Mouse (Mus musculus): Measurements from ENCODE around the gene Myo5c.

The Myo5c gene

GRCm38 (mm10) chr9:75231841-75232746, at the start of gene Myo5c:
Gene Myo5c (plus strand): TSS chr9:75232020.
- DNase-seq (ENCODE audit: low spot score) = peak; percentile 55

DNA sequence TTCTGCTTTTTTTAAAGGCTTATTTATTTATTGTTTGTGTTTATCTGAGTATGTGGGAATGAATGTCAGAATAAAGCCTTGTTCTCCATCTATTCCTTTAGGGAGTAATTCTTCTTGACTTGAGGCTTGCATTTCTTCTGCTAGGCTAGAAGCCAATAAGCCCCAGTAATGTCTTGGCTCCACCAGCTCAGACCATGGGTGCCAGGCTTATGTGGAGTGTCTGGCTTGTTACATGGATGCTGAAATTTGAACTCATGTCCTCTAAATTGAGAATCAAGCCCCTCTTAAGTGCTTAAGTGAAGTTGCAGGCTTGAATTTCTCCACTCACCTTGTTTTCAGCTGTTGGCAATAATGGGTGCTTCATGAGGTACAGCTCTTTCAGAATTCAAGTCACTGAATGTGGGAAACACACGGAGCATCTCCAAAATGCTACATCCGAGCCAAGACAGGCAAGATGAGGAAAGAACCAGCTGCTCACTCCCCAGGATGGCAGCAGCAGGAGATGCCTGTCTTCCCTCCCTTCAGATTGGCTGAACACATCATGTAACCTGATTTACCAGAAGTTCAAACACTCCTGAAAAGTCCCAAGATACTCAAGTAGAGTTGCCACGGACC, 44.1 kb upstream of the Myo5c start:
- DNase-seq (ENCODE audit: low spot score) = no peak

DNA sequence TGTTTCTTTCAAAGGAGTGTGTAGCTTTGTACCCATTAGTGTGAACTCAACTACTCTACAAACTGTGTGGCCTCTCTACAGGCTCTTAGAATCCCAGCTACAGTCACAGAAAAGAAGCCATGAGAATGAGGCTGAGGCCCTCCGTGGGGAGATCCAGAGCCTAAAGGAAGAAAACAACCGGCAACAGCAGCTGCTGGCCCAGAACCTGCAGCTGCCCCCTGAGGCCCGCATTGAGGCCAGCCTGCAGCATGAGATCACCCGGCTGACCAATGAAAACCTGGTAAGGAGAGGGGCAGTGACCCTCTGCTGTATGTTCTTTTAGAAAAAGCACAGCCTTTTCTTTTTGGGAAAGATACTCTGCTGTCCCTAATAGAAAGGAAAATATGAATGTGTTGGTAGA, 38.0 kb upstream of the Myo5c start:
- peak; percentile 50 for DNase-seq (ENCODE audit: low spot score)

GRCm38 (mm10) chr9:75196335-75196734, 35.5 kb upstream of the Myo5c start:
- no peak for DNase-seq (ENCODE audit: low spot score)

GRCm38 (mm10) chr9:75197297-75197696, 34.5 kb upstream of the Myo5c start:
- DNase-seq (ENCODE audit: low spot score) = peak; percentile 49

DNA sequence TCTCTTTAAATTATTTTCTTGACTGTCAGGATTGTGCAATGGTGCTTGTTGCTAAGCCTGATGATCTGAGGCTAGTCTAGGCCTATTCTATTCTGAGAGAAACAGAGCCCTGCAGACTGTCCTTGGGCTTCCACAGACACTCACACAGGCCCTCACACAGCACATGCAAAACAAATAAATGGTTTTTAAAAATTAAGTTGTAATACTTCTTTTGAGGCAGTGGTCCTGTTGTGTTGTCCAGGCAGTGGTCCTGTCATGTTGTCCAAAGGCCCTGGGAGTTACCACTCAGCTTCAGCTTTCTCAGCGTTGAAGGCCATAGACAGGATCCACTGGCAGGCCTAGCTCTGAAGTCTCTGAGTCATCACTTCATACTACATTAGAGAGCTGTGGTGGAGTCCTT, 30.3 kb upstream of the Myo5c start:
- no peak for DNase-seq (ENCODE audit: low spot score)

DNA sequence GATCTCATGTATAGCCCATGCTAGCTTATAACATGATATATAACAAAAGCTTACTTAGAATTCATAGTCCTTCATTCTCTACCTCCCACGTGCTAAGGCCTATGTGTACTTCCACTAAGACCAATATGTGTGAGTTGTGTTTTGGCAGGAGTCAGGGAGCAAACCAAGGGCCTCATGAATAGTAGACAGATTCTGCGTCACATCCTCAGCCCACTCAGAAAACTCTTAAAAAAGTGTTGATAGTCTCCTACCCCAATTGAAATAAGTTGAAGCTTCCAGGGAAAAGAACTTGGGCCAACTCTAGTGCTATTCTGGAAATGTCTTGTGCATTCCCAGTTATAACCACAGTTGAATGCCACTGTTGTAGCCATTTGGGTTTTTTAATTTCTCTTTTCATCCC, 29.8 kb upstream of the Myo5c start:
- no peak for DNase-seq (ENCODE audit: low spot score)

- DNase-seq (ENCODE audit: low spot score) = no peak
These were observed 22.6 kb upstream of the Myo5c start for GRCm38 (mm10) chr9:75209246-75209645.

DNA sequence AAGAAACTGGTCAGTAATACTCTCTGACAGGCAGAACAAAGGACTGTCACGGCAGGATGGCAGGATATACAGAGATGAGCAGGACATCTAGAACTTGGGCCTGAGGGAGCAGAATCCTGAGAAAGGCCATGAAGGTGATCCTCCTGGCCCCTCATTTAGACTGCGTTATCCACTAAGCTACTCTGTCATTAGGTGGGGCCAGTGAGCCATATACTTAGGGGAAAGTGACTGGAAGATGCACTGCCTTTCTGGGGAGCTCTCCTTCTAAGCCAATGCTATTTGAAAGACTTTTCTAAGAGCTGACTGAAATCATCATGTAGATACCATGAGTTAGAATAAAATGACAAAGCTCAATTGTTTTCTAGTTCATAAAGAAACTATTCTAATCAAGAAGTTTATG, 21.6 kb upstream of the Myo5c start:
- DNase-seq (ENCODE audit: low spot score) = no peak

DNA sequence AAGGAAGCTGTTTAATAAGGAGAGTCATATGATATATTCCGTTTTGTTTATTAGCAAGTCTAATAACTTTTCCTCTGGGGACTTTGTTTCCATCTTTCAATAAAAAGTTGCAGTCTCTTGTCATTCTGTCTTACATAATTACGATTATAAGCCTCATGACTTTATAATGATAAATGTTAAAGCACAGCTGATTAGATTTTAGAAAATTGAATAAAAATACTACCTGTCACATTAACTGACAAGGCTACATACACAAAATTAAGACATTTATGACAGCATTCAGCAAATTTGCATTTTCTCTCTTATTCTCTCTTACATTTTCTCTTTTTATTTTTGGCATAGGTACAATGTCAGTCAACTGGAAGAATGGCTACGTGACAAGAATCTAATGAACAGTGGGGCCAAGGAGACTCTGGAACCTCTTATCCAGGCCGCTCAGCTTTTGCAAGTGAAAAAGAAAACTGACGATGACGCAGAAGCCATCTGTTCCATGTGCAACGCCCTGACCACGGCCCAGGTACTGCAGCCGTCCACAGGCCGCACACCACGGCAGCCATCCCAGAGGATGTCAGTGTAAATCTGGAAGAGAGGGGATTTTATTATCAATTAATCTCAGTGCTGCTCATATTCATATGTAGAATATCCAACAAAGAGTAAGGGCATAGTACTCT, 16.9 kb upstream of the Myo5c start:
- DNase-seq (ENCODE audit: low spot score) = no peak

GRCm38 (mm10) chr9:75219942-75220341, 11.9 kb upstream of the Myo5c start:
- no peak for DNase-seq (ENCODE audit: low spot score)

DNA sequence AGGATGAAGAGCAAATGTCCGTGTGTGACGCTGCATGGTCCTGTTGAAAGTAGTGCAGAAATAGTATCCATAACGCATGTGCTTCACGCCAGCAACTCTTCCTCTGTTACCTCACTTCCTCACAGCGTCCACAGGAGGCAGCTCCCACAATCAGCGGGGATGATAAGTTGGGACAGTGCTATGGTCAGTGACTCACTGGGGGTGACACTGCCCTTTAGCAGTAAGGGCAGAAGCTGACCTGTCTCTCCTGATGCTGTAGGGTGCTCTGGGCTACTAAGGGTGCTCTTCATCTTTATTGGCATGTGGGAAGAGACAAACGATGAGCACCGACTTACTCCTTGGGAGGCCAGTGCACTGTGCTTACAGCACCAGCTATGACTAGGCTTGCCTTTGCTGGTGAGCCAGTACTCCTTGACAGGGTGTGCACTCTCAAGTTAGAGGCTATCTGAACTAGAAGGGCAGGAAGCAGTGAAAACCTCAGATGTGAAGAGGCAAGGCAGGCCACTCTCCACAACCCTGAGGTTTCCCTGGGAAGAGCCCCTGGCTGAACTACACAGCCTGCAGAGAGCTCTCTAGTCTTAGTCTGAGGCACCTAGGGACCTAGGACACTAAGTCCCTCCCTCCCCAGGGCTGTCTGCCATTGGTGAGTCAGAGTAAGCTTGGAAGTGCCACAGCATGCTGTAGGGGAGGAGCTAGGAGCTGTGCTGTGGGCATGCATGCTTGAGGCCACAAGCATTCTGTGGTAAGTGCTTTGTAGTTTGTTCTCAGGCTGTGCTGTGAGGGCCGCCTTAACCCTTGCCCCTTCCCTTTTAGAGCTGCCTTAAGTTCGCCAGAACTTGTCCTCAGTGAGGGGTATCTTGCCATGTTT, 10.2 kb upstream of the Myo5c start:
- DNase-seq (ENCODE audit: low spot score) = no peak

GRCm38 (mm10) chr9:75232860-75233259, 1.0 kb downstream of the Myo5c start:
- peak; percentile 9 for DNase-seq (ENCODE audit: low spot score)

- no peak for DNase-seq (ENCODE audit: low spot score)
These were observed 2.5 kb downstream of the Myo5c start for GRCm38 (mm10) chr9:75234271-75234741.

GRCm38 (mm10) chr9:75234983-75235627, 3.3 kb downstream of the Myo5c start:
- DNase-seq (ENCODE audit: low spot score) = no peak

- DNase-seq (ENCODE audit: low spot score) = no peak
These were observed 3.9 kb downstream of the Myo5c start for GRCm38 (mm10) chr9:75235696-75236095.

GRCm38 (mm10) chr9:75236416-75237308, 4.8 kb downstream of the Myo5c start:
- no peak for DNase-seq (ENCODE audit: low spot score)

DNA sequence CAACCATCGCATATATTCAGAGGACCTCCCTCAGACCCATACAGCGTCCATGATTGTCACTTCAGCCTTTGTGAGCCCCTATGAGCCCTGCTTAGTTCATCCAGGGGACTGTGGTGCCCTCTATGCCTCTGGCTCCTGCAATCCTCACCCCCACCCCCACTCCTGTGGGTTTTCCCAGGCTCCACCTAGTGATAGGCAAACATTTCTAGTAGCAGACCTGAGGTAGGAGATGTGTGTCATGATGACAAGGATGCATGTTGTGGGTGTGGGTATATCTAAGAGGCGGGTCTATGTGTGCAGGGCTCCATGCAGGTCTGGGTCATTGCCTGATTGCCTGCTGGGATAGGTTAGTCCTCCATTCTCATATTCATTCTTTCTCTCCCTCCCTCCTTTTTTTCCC, 6.4 kb downstream of the Myo5c start:
- DNase-seq (ENCODE audit: low spot score) = no peak

DNA sequence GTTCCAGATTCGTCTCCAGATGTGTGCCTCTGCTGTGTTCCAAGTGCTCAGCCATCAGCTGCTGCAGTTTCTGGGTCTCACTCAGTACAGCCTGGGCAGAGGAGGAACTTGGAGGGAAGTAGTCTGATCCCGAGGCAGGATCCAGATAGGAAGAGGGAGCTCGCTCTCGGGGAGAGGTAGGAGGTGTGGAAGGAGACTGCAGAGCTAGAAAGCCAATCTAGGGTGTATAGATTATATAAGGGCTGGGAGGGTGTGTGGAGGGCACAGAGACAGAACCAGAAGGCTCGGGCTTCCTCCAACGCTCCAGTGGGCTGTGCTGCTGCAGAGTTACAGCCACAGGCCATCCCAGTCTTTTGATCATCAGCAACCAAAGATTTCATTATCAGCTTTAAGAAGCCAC, 11.2 kb downstream of the Myo5c start:
- DNase-seq (ENCODE audit: low spot score) = no peak

DNA sequence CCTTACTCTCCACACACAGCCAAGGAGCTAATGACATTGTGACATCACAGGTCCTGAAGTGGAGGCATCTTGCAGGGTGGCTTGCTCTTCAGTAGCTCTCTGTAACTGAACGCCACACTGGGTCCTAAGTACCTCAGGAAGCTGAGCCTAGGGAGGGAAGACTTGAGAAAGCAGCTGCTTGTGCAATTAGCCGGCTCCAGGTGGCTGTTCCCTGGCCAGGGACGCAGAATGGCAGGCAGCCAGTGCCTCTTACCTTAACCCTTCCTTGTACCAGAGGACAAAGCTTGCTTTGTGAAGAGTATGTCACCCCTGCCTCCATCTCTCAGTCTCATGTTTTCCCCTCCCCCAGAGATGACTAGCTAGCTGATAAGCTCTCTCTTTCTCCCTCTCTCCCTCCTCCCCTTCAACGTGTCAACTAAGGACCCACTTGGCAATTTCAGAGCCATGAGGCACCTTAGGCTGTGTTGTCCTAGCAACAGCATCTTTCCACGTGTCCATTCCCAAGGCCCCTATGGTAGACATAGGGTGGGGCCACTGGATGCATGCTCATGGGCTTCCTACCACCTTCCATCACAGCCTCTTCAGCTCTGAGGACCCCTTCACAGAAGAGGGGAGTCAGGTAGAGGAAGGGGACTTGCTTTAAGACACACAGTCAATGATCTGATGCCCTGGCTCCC, 12.0 kb downstream of the Myo5c start:
- DNase-seq (ENCODE audit: low spot score) = no peak
